Mouse (Mus musculus): ENCODE data around the gene Crim1.

The Crim1 gene

GRCm38 (mm10) chr17:78209646-78210045, 9.6 kb downstream of the Crim1 start:
- no peak for DNase-seq (ENCODE audit: low spot score)

GRCm38 (mm10) chr17:78211881-78212280, 11.8 kb downstream of the Crim1 start:
- DNase-seq (ENCODE audit: low spot score): no peak

- no peak for DNase-seq (ENCODE audit: low spot score)
Measured at GRCm38 (mm10) chr17:78213128-78213527, 13.1 kb downstream of the Crim1 start.

- peak; percentile 47 for DNase-seq (ENCODE audit: low spot score)
Measured at GRCm38 (mm10) chr17:78216526-78216925, 16.5 kb downstream of the Crim1 start.

GRCm38 (mm10) chr17:78217406-78217805, 17.4 kb downstream of the Crim1 start:
- DNase-seq (ENCODE audit: low spot score): no peak

GRCm38 (mm10) chr17:78218506-78219232, 18.6 kb downstream of the Crim1 start:
- peak; percentile 70 for DNase-seq (ENCODE audit: low spot score)

GRCm38 (mm10) chr17:78221007-78221642, 21.1 kb downstream of the Crim1 start:
- DNase-seq (ENCODE audit: low spot score): no peak

GRCm38 (mm10) chr17:78221860-78222259, 21.8 kb downstream of the Crim1 start:
- DNase-seq (ENCODE audit: low spot score): no peak

GRCm38 (mm10) chr17:78223988-78224387, 23.9 kb downstream of the Crim1 start:
- DNase-seq (ENCODE audit: low spot score): no peak

- DNase-seq (ENCODE audit: low spot score): no peak
Measured at GRCm38 (mm10) chr17:78225547-78225946, 25.5 kb downstream of the Crim1 start.

GRCm38 (mm10) chr17:78227211-78227610, 27.2 kb downstream of the Crim1 start:
- no peak for DNase-seq (ENCODE audit: low spot score)

- DNase-seq (ENCODE audit: low spot score): no peak
Measured at GRCm38 (mm10) chr17:78231567-78231966, 31.5 kb downstream of the Crim1 start.

- DNase-seq (ENCODE audit: low spot score): no peak
Measured at GRCm38 (mm10) chr17:78232703-78233102, 32.7 kb downstream of the Crim1 start.

GRCm38 (mm10) chr17:78233873-78234272, 33.8 kb downstream of the Crim1 start:
- no peak for DNase-seq (ENCODE audit: low spot score)

GRCm38 (mm10) chr17:78236126-78236525, 36.1 kb downstream of the Crim1 start:
- DNase-seq (ENCODE audit: low spot score): no peak

- no peak for DNase-seq (ENCODE audit: low spot score)
Measured at GRCm38 (mm10) chr17:78237954-78238353, 37.9 kb downstream of the Crim1 start.

- DNase-seq (ENCODE audit: low spot score): no peak
Measured at GRCm38 (mm10) chr17:78240161-78240560, 40.1 kb downstream of the Crim1 start.

GRCm38 (mm10) chr17:78241238-78241637, 41.2 kb downstream of the Crim1 start:
- no peak for DNase-seq (ENCODE audit: low spot score)

GRCm38 (mm10) chr17:78244752-78245151, 44.7 kb downstream of the Crim1 start:
- no peak for DNase-seq (ENCODE audit: low spot score)

GRCm38 (mm10) chr17:78245444-78245843, 45.4 kb downstream of the Crim1 start:
- no peak for DNase-seq (ENCODE audit: low spot score)

GRCm38 (mm10) chr17:78246634-78247383, 46.8 kb downstream of the Crim1 start:
- DNase-seq (ENCODE audit: low spot score): peak; percentile 51

GRCm38 (mm10) chr17:78248197-78248596, 48.1 kb downstream of the Crim1 start:
- no peak for DNase-seq (ENCODE audit: low spot score)

GRCm38 (mm10) chr17:78248943-78249342, 48.9 kb downstream of the Crim1 start:
- DNase-seq (ENCODE audit: low spot score): peak; percentile 64
